Mouse (Mus musculus): ENCODE measurements around the gene Hyal1.

GRCm38 (mm10) chr9:107618778-107619545 lies 42.2 kb downstream of the Hyal1 start:
- no peak for TF ChIP-seq CTCF (IDR thresholded peaks at IDR 0.05; ENCODE audit: low read depth, low read length)
- no peak for TF ChIP-seq POLR2A (IDR thresholded peaks at IDR 0.05; ENCODE audit: borderline replicate concordance, low read depth, low read length)
